Mouse (Mus musculus) testis, adult 2 months (tissue): ENCODE data around the gene Ccsap.

ENCODE experiments used
- CTCF ChIP-seq: fragments of 200-500 bp; IDR thresholded peaks from 2 replicates; pipeline ENCODE4 v1.5.1; 2012; ENCODE audit warnings: low read depth, mild to moderate bottlenecking, inconsistent platforms, low read length, moderate library complexity; ENCODE audit not compliant: control insufficient read depth, insufficient read depth, insufficient replicate concordance
- POLR2A ChIP-seq: fragments of 200-500 bp; IDR thresholded peaks from 2 replicates; pipeline ENCODE4 v1.6.1; 2012; ENCODE audit warnings: low read depth, mild to moderate bottlenecking, inconsistent platforms, low read length, moderate library complexity; ENCODE audit not compliant: control insufficient read depth

- TF ChIP-seq CTCF = no peak
- no peak for TF ChIP-seq POLR2A
Observed at GRCm38 (mm10) chr8:123791845-123792225, 68.2 kb downstream of the Ccsap start.
